Mouse (Mus musculus): ENCODE measurements around the gene 1810062G17Rik. TPM values are rescaled to one million over a fixed set of nuclear protein-coding genes. Genes with fewer than 3 reads are reported as not detected.

The 1810062G17Rik gene
- total and polyA plus RNA-seq, 2 experiments from 2014 or later = 0.91 TPM; not detected in 1

DNA sequence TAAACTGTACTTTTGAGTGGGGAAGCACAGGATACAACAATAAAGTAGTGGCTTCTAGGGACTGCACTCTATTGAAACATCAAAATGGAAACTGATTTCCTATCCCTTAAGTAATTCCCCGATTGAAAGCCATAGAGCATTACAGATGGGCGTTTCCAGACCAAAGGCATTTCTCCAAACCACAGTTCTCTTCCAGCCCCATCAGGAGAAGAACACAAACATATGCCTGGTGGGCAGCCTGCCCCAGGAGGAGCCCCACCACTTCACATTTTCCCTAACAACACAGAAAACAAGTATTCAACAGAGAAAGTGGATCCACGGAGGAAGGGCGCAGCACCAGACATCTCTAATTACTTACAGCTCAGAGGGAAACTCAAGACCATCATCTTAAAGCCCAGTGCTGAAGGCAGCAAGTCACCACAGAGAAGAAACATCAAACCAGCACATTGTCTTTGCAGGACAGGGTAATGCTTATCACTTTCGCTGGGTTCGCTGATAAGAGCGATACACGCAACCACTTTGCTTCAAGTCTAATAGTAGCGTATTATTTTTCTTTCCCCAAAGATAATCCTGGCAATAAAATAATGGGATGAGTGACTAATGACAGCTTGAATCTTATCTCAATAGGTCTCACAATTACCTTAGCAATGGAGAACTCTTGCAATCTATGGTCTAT, 17.1 kb downstream of the 1810062G17Rik start:
- Histone ChIP-seq H3K36me3 (ENCODE audit: insufficient read depth, low read length) (no peaks in the 10 kb centered on the region), H3K4me2 (ENCODE audit: low read depth, low read length) (no peak overlapping the region)

GRCm38 (mm10) chr3:36493641-36494283, 18.0 kb downstream of the 1810062G17Rik start:
- 0 out of 2 replicates have a peak, but pooled peaks have one; percentile 44 for ATAC-seq
- DNase-seq (ENCODE audit: low spot score) = peak; percentile 32
- no peak overlapping the region for H3K4me2 ChIP-seq (ENCODE audit: low read depth, low read length)
- WGBS = 60% methylated on average over 6 of the region's 6 CpGs
- no peaks in the 10 kb centered on the region for H3K9me3 ChIP-seq (ENCODE audit: low read length)
- no peaks in the 10 kb centered on the region for H3K36me3 ChIP-seq (ENCODE audit: insufficient read depth, low read length)
- H3K27ac ChIP-seq = no peak overlapping the region
- TF ChIP-seq CTCF (IDR thresholded peaks at IDR 0.05; ENCODE audit: low read depth) = no peak
- H3K4me3 ChIP-seq (ENCODE audit: low read length) = no peak overlapping the region
- H3K9ac ChIP-seq (replicated peaks; ENCODE audit: low read length) = no peak overlapping the region
- no peaks in the 10 kb centered on the region for H3K4me1 ChIP-seq (ENCODE audit: insufficient read depth, low read length)
- no peaks in the 10 kb centered on the region; the same call in 1 of the 2 replicates for H3K27me3 ChIP-seq (ENCODE audit: insufficient read depth, low read length)

More for the DNA sequence above, 17.1 kb downstream of the 1810062G17Rik start:
- no peak for DNase-seq (ENCODE audit: low spot score)
- no peaks in the 10 kb centered on the region for H3K4me1 ChIP-seq (ENCODE audit: insufficient read depth, low read length)
- TF ChIP-seq CTCF (IDR thresholded peaks at IDR 0.05; ENCODE audit: low read depth) = no peak
- H3K27me3 ChIP-seq (ENCODE audit: insufficient read depth, low read length) = no peaks in the 10 kb centered on the region; the same call in 1 of the 2 replicates
- no peak overlapping the region for H3K9ac ChIP-seq (replicated peaks; ENCODE audit: low read length)
- H3K9me3 ChIP-seq (ENCODE audit: low read length) = no peaks in the 10 kb centered on the region
- no peak for ATAC-seq
- no peak overlapping the region for H3K27ac ChIP-seq
- H3K4me3 ChIP-seq (ENCODE audit: low read length) = no peak overlapping the region
- WGBS = 88% methylated on average over 9 of the region's 9 CpGs

DNA sequence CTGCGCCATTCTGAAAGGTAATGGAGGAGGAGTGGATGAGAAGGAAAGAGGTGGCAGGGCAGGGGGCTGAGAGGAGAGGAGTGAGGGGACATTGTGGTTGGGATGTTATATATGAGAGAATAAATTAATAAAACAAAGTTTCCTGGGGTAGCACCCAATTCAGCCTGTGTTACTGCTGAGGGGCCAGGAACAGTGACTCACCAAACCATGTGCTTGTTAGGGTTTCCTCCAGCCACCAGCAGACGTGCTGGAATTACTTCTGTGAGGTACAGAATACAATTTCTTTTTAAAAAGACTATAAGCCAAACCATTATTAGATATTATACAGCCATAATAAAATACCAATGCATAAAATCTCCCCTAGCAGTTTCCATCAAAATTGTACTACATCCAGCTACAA, 18.9 kb downstream of the 1810062G17Rik start:
- Histone ChIP-seq H3K9me3 (ENCODE audit: low read length) (no peaks in the 10 kb centered on the region), H3K4me3 (ENCODE audit: low read length) (no peak overlapping the region), H3K27ac (no peak overlapping the region), H3K27me3 (ENCODE audit: insufficient read depth, low read length) (no peaks in the 10 kb centered on the region; the same call in 1 of the 2 replicates), H3K4me1 (ENCODE audit: insufficient read depth, low read length) (no peaks in the 10 kb centered on the region), H3K9ac (replicated peaks; ENCODE audit: low read length) (no peak overlapping the region), H3K36me3 (ENCODE audit: insufficient read depth, low read length) (no peaks in the 10 kb centered on the region), H3K4me2 (ENCODE audit: low read depth, low read length) (no peak overlapping the region)
- DNase-seq (ENCODE audit: low spot score) (no peak), ATAC-seq (no peak)
- TF ChIP-seq CTCF (IDR thresholded peaks at IDR 0.05; ENCODE audit: low read depth) = no peak
- 82% methylated on average over 2 of the region's 2 CpGs for WGBS

GRCm38 (mm10) chr3:36495436-36495835, 19.7 kb downstream of the 1810062G17Rik start:
- Histone ChIP-seq H3K4me1 (ENCODE audit: insufficient read depth, low read length) (no peaks in the 10 kb centered on the region), H3K4me2 (ENCODE audit: low read depth, low read length) (0 out of 2 replicates have a peak overlapping the region, but pooled peaks have one; percentile 10), H3K36me3 (ENCODE audit: insufficient read depth, low read length) (no peaks in the 10 kb centered on the region), H3K9me3 (ENCODE audit: low read length) (no peaks in the 10 kb centered on the region), H3K27me3 (ENCODE audit: insufficient read depth, low read length) (no peaks in the 10 kb centered on the region; the same call in 1 of the 2 replicates), H3K4me3 (ENCODE audit: low read length) (no peak overlapping the region), H3K9ac (replicated peaks; ENCODE audit: low read length) (no peak overlapping the region), H3K27ac (no peak overlapping the region)
- ATAC-seq = peak; percentile 78
- TF ChIP-seq CTCF (IDR thresholded peaks at IDR 0.05; ENCODE audit: low read depth) = peak; percentile 94
- 8% methylated on average over 6 of the region's 6 CpGs for WGBS
- DNase-seq (ENCODE audit: low spot score) = peak; percentile 90

DNA sequence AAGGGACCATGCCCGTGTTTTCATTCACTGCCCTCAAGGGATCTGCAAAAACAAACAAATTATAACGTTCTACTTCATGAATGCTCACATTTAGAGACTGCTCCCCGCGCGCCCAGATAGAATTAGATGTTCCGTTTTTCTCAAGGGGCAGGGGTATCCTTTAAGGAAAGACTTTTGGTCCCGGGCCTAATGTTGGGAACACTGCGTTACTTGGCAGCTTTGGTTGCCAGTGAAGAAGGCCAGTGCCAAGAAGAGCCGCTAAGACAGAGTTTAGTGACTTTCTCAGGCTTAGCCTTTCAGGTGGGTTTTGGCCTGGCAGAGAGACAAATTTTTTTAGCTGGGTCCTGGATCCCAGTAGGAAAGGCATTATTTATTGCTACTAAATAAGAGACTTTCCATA, 20.5 kb downstream of the 1810062G17Rik start:
- H3K9ac ChIP-seq (replicated peaks; ENCODE audit: low read length) = no peak overlapping the region
- H3K4me3 ChIP-seq (ENCODE audit: low read length) = no peak overlapping the region
- ATAC-seq = no peak
- whole genome bisulfite sequencing = 76% methylated on average over 9 of the region's 9 CpGs
- DNase-seq (ENCODE audit: low spot score) = no peak
- H3K9me3 ChIP-seq (ENCODE audit: low read length) = no peaks in the 10 kb centered on the region
- no peak overlapping the region for H3K4me2 ChIP-seq (ENCODE audit: low read depth, low read length)
- no peak overlapping the region for H3K27ac ChIP-seq
- no peaks in the 10 kb centered on the region for H3K36me3 ChIP-seq (ENCODE audit: insufficient read depth, low read length)
- H3K4me1 ChIP-seq (ENCODE audit: insufficient read depth, low read length) = no peaks in the 10 kb centered on the region
- no peak for TF ChIP-seq CTCF (IDR thresholded peaks at IDR 0.05; ENCODE audit: low read depth)
- no peaks in the 10 kb centered on the region; the same call in 1 of the 2 replicates for H3K27me3 ChIP-seq (ENCODE audit: insufficient read depth, low read length)

GRCm38 (mm10) chr3:36496746-36497145, 21.0 kb downstream of the 1810062G17Rik start:
- TF ChIP-seq CTCF (IDR thresholded peaks at IDR 0.05; ENCODE audit: low read depth) = peak; percentile 77
- H3K27ac ChIP-seq = no peak overlapping the region

More at GRCm38 (mm10) chr3:36496746-36497145, 21.0 kb downstream of the 1810062G17Rik start:
- Histone ChIP-seq H3K4me2 (ENCODE audit: low read depth, low read length) (no peak overlapping the region), H3K4me1 (ENCODE audit: insufficient read depth, low read length) (no peaks in the 10 kb centered on the region), H3K9me3 (ENCODE audit: low read length) (no peaks in the 10 kb centered on the region), H3K4me3 (ENCODE audit: low read length) (no peak overlapping the region), H3K9ac (replicated peaks; ENCODE audit: low read length) (no peak overlapping the region), H3K27me3 (ENCODE audit: insufficient read depth, low read length) (no peaks in the 10 kb centered on the region; the same call in 1 of the 2 replicates), H3K36me3 (ENCODE audit: insufficient read depth, low read length) (no peaks in the 10 kb centered on the region)
- ATAC-seq = peak; percentile 67; the same call in 1 of the 2 replicates
- DNase-seq (ENCODE audit: low spot score) = peak; percentile 90
- 16% methylated on average over 14 of the region's 14 CpGs for WGBS

Data from hindbrain, postnatal 0 days (tissue).